Mouse (Mus musculus) v-Abl transformed pro-B cells (cell line): ENCODE data around the gene Simc1.

Experiments used
- in situ Hi-C, 2 experiments: fragments of 400-800 bp; cut with MboI; formaldehyde crosslinking; loops; one replicate each; pipeline ENCODE4 v1.15.1; 2025; ENCODE audit not compliant: unreplicated experiment in 2 of 2

Gene Simc1

GRCm38 (mm10) chr13:54577652-54578507 is 74.3 kb downstream of the Simc1 start:
- in situ Hi-C loops, result no loop called here

GRCm38 (mm10) chr13:54581385-54581784 is 77.8 kb downstream of the Simc1 start:
- in situ Hi-C loops, result no loop called here

- in situ Hi-C loops, result no loop called here
Observed at GRCm38 (mm10) chr13:54582126-54582525, 78.5 kb downstream of the Simc1 start.

GRCm38 (mm10) chr13:54582860-54583259 is 79.3 kb downstream of the Simc1 start:
- in situ Hi-C loops, result no loop called here

- in situ Hi-C loops, result no loop called here
Observed at GRCm38 (mm10) chr13:54585831-54586230, 82.3 kb downstream of the Simc1 start.

- in situ Hi-C loops, result no loop called here
Observed at GRCm38 (mm10) chr13:54589414-54589995, 85.9 kb downstream of the Simc1 start.

- in situ Hi-C loops, result no loop called here
Observed at GRCm38 (mm10) chr13:54589996-54590951, 86.7 kb downstream of the Simc1 start, which contains the start of the genes Nop16 and Higd2a. Gene Nop16, minus strand, starts transcription at chr13:54590090. Gene Higd2a, plus strand, starts transcription at chr13:54590207.

- in situ Hi-C loops, result no loop called here
Observed at GRCm38 (mm10) chr13:54591776-54592356, 88.3 kb downstream of the Simc1 start.

GRCm38 (mm10) chr13:54593617-54594016 is 90.0 kb downstream of the Simc1 start:
- in situ Hi-C loops, result no loop called here

GRCm38 (mm10) chr13:54596107-54596690 is 92.6 kb downstream of the Simc1 start:
- in situ Hi-C loops, result no loop called here

GRCm38 (mm10) chr13:54596870-54597269 is 93.3 kb downstream of the Simc1 start:
- in situ Hi-C loops, result no loop called here

GRCm38 (mm10) chr13:54598622-54599143 is 95.1 kb downstream of the Simc1 start:
- in situ Hi-C loops, result no loop called here
